Mouse (Mus musculus): ENCODE measurements around the gene Supt4a.

The Supt4a gene

GRCm38 (mm10) chr11:87752307-87752706 lies 15.0 kb downstream of the Supt4a start:
- no peak for DNase-seq

DNA sequence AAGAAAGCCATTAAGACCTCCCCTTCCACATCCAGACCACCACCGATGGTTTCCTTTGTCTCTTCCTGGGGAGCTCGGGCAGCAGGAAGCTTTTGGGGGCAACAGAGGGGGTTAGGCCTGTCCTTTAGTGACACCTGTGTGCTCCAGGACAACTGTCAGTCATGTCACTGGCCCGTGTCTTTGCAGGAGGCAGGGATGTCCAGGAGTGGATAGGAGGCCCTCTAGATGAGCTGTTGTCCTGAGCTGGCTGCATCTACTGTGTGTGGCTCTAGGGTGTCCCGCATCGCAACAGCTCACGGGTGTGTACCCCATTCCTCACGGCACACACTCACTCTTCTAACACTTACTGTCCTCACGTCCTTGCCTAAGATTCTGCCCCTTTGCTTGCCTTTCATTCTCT lies 15.9 kb downstream of the Supt4a start:
- no peak for DNase-seq

- DNase-seq, result no peak
Measured at GRCm38 (mm10) chr11:87753891-87754501, 16.6 kb downstream of the Supt4a start.

GRCm38 (mm10) chr11:87754603-87755002 lies 17.3 kb downstream of the Supt4a start:
- no peak for DNase-seq

DNA sequence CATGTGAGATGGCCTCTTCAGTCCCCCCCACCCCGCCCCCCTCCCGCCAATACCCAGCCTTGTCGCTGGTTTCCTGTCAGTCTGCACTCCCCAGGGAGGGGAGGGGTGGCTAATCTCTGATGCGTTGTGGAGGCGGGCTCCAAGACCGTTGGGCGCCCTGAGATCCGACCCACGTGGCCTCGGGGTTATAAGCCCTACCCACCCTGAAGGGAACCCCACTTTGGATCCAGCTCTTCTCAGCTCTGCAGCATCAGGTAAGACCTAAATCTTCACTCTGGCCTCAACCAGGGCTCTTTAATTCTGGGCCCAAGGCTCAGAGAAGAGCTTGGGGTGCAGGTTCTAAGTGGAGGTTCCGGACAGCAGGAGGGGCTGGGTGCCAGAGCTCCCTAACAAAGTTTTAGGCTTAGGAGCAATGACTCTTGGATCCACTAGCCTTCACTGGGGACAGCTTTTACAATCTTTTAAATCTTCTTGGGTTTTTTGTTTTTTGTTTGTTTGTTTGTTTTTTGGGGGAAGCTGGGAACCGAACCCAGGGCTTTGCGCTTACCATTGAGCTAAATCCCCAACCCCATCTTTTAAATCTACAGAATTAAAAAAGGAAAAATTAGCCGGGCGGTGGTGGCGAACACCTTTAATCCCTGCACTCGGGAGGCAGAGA lies 18.1 kb downstream of the Supt4a start:
- peak; percentile 71 for DNase-seq

DNA sequence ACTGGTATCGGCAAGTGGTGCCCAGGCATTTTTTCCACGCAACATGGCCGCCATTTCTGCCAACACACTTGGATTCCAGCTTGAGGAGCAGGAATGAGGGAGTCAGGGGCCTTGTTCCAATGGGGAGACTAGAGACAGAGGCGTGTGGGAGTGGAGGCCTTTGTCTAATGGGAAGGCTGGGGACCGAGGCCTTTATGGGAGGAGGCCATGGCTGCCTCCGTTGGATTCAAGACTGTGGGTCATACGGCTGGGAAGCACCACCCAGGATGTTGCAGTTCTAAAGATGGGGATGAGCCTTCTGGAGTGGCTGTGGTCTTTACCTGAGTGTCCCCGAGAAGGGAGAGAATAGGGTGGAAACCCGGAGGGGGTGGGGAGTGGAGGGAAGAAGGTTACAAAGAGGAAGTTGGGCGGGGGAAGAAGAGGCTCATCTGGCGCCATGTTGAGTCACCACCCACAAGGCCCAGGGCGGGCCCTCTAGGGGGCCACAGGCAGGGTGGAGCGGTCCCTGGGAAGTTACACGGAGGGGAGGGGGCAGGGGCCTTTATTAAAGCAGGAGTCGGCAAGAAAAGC lies 19.0 kb downstream of the Supt4a start:
- DNase-seq, result peak; percentile 46

DNA sequence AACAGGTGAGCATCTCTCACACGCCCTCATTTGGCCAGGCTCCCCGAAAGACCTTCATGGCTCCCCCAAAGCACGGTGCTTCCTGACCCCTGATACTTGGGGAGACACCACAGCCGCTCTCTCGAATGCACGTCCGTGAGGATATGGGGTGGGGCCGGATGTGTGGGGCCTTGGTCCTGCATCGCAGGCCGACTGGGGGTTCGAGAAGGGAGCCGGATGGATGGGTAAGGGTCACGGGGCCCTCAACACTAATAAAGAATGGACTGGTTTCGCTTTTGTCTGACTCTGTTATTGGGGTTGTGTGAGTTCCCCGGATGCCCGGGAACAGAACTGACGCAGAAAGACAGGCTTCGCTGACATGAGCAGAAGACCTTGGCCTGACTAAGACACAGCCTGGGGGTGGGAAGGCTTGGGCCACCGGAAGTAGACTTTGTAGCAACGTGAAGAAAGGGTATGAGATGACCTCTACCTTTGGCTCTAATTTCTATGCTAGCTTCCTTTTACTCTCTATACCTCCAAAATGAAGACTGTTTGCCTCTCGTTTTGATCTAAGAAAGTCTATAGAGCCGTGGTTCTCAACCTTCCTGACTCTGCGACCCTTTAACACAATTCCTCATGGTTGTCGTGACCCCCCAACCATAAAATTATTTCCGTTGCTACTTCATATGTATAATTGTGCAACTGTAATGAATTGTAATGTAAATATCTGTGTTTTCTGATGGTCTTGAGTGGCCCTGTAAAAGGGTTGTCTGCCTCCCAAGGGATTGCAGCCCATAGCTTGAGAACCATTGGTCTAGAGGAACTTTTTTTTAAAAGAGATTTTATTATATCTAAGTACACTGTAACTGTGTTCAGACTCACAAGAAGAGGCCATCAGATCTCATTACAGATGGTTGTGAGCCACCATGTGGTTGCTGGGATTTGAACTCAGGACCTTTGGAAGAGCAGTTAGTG lies 19.9 kb downstream of the Supt4a start:
- no peak for DNase-seq

- no peak for DNase-seq
Measured at GRCm38 (mm10) chr11:87758161-87758911, 21.0 kb downstream of the Supt4a start.

DNA sequence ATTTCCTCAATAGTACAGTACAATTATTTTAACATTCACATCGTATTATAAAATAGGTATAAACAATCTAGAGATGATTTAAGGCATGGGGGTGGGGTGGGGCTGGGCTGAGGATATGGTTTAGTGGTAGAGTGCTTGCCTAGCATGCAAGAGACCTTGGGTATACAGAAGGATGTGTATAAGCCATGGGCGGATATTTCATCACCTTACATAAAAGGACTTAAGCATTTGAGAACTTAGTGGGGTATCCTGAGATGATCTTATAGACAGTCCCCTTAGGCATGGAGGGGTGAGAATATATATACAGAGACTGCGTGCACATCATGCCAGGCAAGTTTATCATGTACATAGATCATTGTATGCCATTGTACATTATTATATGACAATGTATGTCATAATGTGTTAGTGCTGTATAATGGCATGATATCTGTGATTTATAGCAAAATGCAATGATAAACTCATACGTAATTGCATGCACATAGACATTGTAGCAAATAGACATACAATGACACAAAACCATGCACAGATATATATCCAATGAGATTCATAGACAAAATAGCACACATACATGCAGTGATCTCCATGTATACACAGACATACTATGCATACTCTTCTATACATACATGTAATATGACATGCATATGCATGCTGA lies 21.7 kb downstream of the Supt4a start:
- no peak for DNase-seq

- DNase-seq, result no peak
Measured at GRCm38 (mm10) chr11:87759609-87760005, 22.3 kb downstream of the Supt4a start.

- no peak for DNase-seq
Measured at GRCm38 (mm10) chr11:87760301-87761081, 23.1 kb downstream of the Supt4a start, which contains the start of gene Tspoap1. TSS of gene Tspoap1 (plus strand) at chr11:87760541.

- DNase-seq, result no peak
Measured at GRCm38 (mm10) chr11:87761181-87761721, 23.9 kb downstream of the Supt4a start.

- no peak for DNase-seq
Measured at GRCm38 (mm10) chr11:87761806-87762701, 24.7 kb downstream of the Supt4a start.

DNA sequence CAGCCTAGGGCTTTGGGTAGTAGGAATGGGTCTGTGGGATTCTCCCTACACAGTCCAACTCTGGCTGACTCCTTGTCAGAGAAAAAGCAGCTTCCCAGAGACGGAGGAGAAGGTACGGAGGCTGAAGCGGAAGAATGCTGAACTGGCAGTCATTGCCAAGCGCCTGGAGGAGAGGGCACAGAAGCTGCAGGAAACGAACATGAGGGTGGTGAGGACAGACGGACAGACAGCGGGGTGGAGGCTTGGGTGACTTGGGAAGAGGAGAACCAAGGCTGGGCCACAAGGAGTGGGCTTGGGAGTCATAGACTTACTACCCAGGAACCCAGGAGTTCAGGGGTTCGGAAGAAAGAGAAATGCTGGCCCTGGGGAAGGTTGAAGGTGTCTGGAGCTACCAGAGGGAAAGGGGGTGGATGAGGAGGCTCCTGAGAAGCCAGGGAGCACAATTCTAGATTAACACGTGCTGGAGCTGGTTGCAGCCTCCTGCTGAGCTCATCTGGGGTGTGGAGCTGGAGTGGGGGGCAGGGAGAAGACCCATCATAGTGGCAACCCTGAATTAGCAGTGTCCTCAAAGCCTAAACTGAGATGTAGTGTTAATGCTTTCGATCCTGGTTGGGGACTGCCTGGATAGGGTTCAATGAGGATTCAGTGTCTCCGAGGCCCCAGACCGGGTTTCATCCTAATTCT lies 25.5 kb downstream of the Supt4a start:
- no peak for DNase-seq

DNA sequence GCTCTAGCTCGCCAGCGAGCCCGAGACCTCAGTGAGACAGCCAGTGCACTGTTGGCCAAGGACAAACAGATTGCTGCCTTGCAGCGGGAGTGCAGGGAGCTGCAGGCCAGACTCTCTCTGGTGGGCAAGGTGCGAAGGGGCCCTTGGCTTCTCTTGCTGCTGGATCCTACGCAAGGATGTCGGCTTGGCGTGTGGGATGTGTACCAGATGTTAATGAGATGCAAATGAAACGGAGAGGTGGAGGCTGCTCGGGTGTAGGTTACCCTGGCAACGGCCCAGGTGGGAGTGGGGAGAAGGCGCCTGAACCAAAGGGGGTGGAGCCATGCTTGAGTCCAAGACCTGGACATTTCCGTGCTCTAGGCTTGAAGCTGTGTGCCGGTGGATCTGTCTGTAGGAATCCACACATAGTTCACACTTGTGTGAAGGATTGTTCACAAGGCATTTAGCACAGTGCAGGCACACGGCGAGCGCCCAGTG lies 26.2 kb downstream of the Supt4a start:
- DNase-seq, result no peak

GRCm38 (mm10) chr11:87763988-87764876 lies 26.9 kb downstream of the Supt4a start:
- no peak for DNase-seq

GRCm38 (mm10) chr11:87768745-87769144 lies 31.4 kb downstream of the Supt4a start:
- DNase-seq, result no peak

DNA sequence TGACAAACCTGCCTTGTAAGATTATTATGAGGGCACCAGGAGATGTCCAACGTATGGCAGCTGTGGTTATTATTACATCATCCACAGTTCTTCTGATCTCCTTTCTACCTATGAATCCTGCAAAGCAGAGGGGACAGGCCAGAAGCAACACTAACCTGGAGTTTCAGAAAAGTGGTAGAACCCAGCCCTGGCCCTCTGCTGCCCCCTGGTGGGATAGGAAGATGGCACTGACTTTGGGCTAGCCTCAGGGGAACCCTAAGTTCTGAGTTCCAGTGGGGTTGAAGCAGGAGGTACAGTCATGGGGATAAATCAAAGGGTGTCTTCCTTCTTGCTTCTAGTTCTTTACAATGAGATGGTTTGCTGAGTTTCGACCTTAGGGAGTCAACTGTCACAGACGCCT lies 33.6 kb downstream of the Supt4a start:
- DNase-seq, result peak; percentile 86

Measured in lung, postnatal 14 days (tissue).